Comparison of ENCODE assay signal across 20 mouse cellular contexts in the genomic region with DNA sequence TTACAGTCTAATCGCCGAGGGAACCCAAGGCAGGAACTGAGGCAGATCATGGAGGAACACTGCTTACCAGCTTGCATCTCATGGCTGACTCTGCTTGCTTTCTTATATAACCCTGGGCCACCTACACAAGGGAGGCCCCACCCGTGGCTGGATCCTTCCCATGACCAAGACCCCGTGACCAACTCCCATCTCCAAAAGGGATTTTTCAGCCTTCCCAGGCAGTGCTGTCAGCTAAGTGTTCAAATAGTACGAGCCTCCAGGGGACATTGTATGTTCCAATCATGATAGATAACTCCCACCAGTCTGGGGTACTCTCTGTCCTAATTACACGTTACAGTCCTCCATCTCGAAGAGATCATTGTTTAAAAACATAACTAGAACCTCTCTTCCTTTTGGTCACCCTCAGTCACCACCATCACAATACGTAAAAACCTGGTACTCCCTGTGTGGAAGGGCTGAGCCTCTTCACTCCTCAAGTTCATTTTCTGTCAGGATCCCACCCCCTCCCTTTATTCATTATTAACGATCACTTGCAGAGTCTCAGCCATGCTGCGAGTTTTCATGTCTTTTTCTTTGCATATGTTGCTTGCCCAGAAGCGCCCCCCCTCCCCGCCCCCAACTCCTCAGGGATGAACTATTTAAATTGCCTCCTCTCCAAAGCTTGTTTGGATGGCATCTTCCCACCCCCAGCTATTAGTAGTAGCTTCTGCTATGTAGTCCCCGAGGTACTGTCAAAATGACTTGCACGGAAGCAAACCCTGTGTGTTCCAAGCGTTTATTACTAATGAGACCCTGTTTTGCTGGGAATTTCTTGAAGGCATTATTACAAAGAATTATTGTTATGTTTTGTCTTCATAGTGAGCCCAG.
A peak's percentile ranks its signal among the peaks of the same experiment; 100 is the strongest.
DNase-seq lines count a peak whose midpoint lies in the region; ATAC-seq and TF ChIP-seq lines count a peak whose summit lies in the region.
"Had no signal": no experiment of that assay in that cellular context is flagged by ENCODE, and none has a peak within 500 bp of the region (broad histone marks: within the 10 kb centered on the region; RNA-seq: fewer than 3 reads in every experiment).

No protein-coding gene starts in this region.

- intact Hi-C loops in left cerebral cortex, postnatal 4 days (cut with DNase I): no loop called here

- no peaks in the 10 kb centered on the region for H3K36me3 ChIP-seq in forebrain, embryonic 12.5 days (replicated peaks)
- no peaks in the 10 kb centered on the region for H3K36me3 ChIP-seq in forebrain, embryonic 14.5 days (ENCODE audit: control insufficient read depth, insufficient read depth, low read length)
- H3K36me3 ChIP-seq in MEL (ENCODE audit: control insufficient read depth in 1 of 2, insufficient read depth in 2 of 2, low read length in 2 of 2): no peaks in the 10 kb centered on the region
- H3K36me3 ChIP-seq in hindbrain, embryonic 12.5 days: no peaks in the 10 kb centered on the region
- H3K36me3 ChIP-seq in midbrain, postnatal 0 days (ENCODE audit: insufficient read depth, low read length): no peaks in the 10 kb centered on the region
- H3K36me3 ChIP-seq: embryonic facial prominence, embryonic 15.5 days; limb, embryonic 13.5 days; liver, embryonic 13.5 days had no signal

- H3K27ac ChIP-seq in forebrain, embryonic 12.5 days: no peak overlapping the region
- no peak overlapping the region for H3K27ac ChIP-seq in forebrain, embryonic 14.5 days (ENCODE audit: low read depth, low read length)
- no peak overlapping the region for H3K27ac ChIP-seq in MEL (ENCODE audit: control insufficient read depth, low read depth, low read length)
- peak overlapping the region; percentile 55 for H3K27ac ChIP-seq in hindbrain, embryonic 12.5 days
- no peak overlapping the region for H3K27ac ChIP-seq in midbrain, postnatal 0 days (ENCODE audit: low read depth, low read length)
- H3K27ac ChIP-seq: embryonic facial prominence, embryonic 15.5 days; limb, embryonic 13.5 days; liver, embryonic 13.5 days had no signal

- TF ChIP-seq EP300 in MEL (IDR thresholded peaks at IDR 0.05; ENCODE audit: low read depth in 1 of 2, low read length in 2 of 2): no peak

- H3K9ac ChIP-seq in forebrain, embryonic 12.5 days: no peak overlapping the region
- no peak overlapping the region for H3K9ac ChIP-seq in forebrain, embryonic 14.5 days (ENCODE audit: low read length)
- no peak overlapping the region for H3K9ac ChIP-seq in MEL (ENCODE audit: control insufficient read depth, low read depth, low read length, poor library complexity, severe bottlenecking)
- no peak overlapping the region for H3K9ac ChIP-seq in hindbrain, embryonic 12.5 days
- no peak overlapping the region for H3K9ac ChIP-seq in midbrain, postnatal 0 days (replicated peaks; ENCODE audit: low read length, poor library complexity, severe bottlenecking)
- H3K9ac ChIP-seq: embryonic facial prominence, embryonic 15.5 days; limb, embryonic 13.5 days; liver, embryonic 13.5 days; lung, embryonic 14.5 days had no signal

- ATAC-seq in forebrain, embryonic 12.5 days (ENCODE audit: low FRiP score): 0 out of 2 replicates have a peak, but pooled peaks have one; percentile 23
- ATAC-seq in forebrain, embryonic 14.5 days: no peak
- peak; percentile 68 for ATAC-seq in hindbrain, embryonic 12.5 days (ENCODE audit: low FRiP score)
- ATAC-seq in midbrain, postnatal 0 days (ENCODE audit: low FRiP score): no peak
- ATAC-seq: activated CD4-positive, CD25-positive, alpha-beta regulatory T cell, adult 4 months; CD4-positive, CD25-positive, alpha-beta regulatory T cell, adult 4 months; intestine, embryonic 16.5 days had no signal

- no peak for TF ChIP-seq CTCF in MEL (IDR thresholded peaks at IDR 0.05 in 2 of 3, conservative IDR thresholded peaks at IDR 0.05 in 1 of 3; ENCODE audit: control insufficient read depth in 1 of 3, insufficient read depth in 1 of 3, low read depth in 2 of 3, low read length in 3 of 3, poor library complexity in 1 of 3, severe bottlenecking in 1 of 3)
- no peak for TF ChIP-seq CTCF in midbrain, postnatal 0 days (IDR thresholded peaks at IDR 0.05)

- peaks cover 11% of the 10 kb centered on the region for H3K4me1 ChIP-seq in forebrain, embryonic 12.5 days
- no peaks in the 10 kb centered on the region for H3K4me1 ChIP-seq in forebrain, embryonic 14.5 days (ENCODE audit: control insufficient read depth, insufficient read depth, low read length)
- H3K4me1 ChIP-seq in MEL (ENCODE audit: control insufficient read depth in 1 of 2, insufficient read depth in 2 of 2, low read length in 2 of 2): no peaks in the 10 kb centered on the region
- H3K4me1 ChIP-seq in hindbrain, embryonic 12.5 days: peaks cover 16% of the 10 kb centered on the region
- no peaks in the 10 kb centered on the region for H3K4me1 ChIP-seq in midbrain, postnatal 0 days (ENCODE audit: insufficient read depth, low read length)
- H3K4me1 ChIP-seq: liver, embryonic 13.5 days had no signal

- no peaks in the 10 kb centered on the region for H3K9me3 ChIP-seq in forebrain, embryonic 12.5 days
- H3K9me3 ChIP-seq in forebrain, embryonic 14.5 days (replicated peaks; ENCODE audit: control insufficient read depth, low read length): no peaks in the 10 kb centered on the region
- no peaks in the 10 kb centered on the region for H3K9me3 ChIP-seq in MEL (replicated peaks; ENCODE audit: insufficient read depth, low read length)
- H3K9me3 ChIP-seq in hindbrain, embryonic 12.5 days (replicated peaks): no peaks in the 10 kb centered on the region
- no peaks in the 10 kb centered on the region for H3K9me3 ChIP-seq in midbrain, postnatal 0 days (ENCODE audit: low read length)
- H3K9me3 ChIP-seq: embryonic facial prominence, embryonic 15.5 days; limb, embryonic 13.5 days; liver, embryonic 13.5 days had no signal

- TF ChIP-seq POLR2A in MEL (IDR thresholded peaks at IDR 0.05; ENCODE audit: control insufficient read depth in 1 of 2, insufficient read depth in 1 of 2, low read depth in 1 of 2, low read length in 2 of 2, poor library complexity in 1 of 2): no peak

- H3K4me3 ChIP-seq in forebrain, embryonic 12.5 days (replicated peaks): no peak overlapping the region
- no peak overlapping the region for H3K4me3 ChIP-seq in forebrain, embryonic 14.5 days (ENCODE audit: low read depth, low read length)
- no peak overlapping the region for H3K4me3 ChIP-seq in MEL (ENCODE audit: control insufficient read depth in 1 of 2, insufficient read depth in 1 of 2, low read depth in 2 of 2, low read length in 2 of 2)
- no peak overlapping the region for H3K4me3 ChIP-seq in hindbrain, embryonic 12.5 days
- H3K4me3 ChIP-seq in midbrain, postnatal 0 days (ENCODE audit: low read depth, low read length): no peak overlapping the region
- H3K4me3 ChIP-seq: embryonic facial prominence, embryonic 15.5 days; limb, embryonic 13.5 days; liver, embryonic 13.5 days had no signal

- no peaks in the 10 kb centered on the region for H3K27me3 ChIP-seq in forebrain, embryonic 12.5 days
- H3K27me3 ChIP-seq in forebrain, embryonic 14.5 days (replicated peaks; ENCODE audit: control insufficient read depth, insufficient read depth, low read length): no peaks in the 10 kb centered on the region
- no peaks in the 10 kb centered on the region for H3K27me3 ChIP-seq in MEL (ENCODE audit: control insufficient read depth in 1 of 2, insufficient read depth in 2 of 2, low read length in 2 of 2)
- no peaks in the 10 kb centered on the region for H3K27me3 ChIP-seq in hindbrain, embryonic 12.5 days
- H3K27me3 ChIP-seq in midbrain, postnatal 0 days (ENCODE audit: insufficient read depth, low read length): no peaks in the 10 kb centered on the region
- H3K27me3 ChIP-seq: embryonic facial prominence, embryonic 15.5 days; limb, embryonic 13.5 days; liver, embryonic 13.5 days had no signal

- H3K4me2 ChIP-seq in forebrain, embryonic 12.5 days: no peak overlapping the region
- no peak overlapping the region for H3K4me2 ChIP-seq in forebrain, embryonic 14.5 days (ENCODE audit: low read length)
- no peak overlapping the region for H3K4me2 ChIP-seq in hindbrain, embryonic 12.5 days (replicated peaks)
- no peak overlapping the region for H3K4me2 ChIP-seq in midbrain, postnatal 0 days (ENCODE audit: low read depth, low read length, poor library complexity, severe bottlenecking)
- H3K4me2 ChIP-seq: embryonic facial prominence, embryonic 15.5 days; limb, embryonic 13.5 days; liver, embryonic 13.5 days; lung, embryonic 14.5 days had no signal

- H3K79me2 ChIP-seq in MEL (ENCODE audit: control insufficient read depth, insufficient read depth, low read length, poor library complexity): no peaks in the 10 kb centered on the region

- WGBS in forebrain, embryonic 12.5 days: 71% methylated on average over 15 of the region's 15 CpGs
- WGBS in forebrain, embryonic 14.5 days: 65% methylated on average over 15 of the region's 15 CpGs
- 57% methylated on average over 15 of the region's 15 CpGs for WGBS in hindbrain, embryonic 12.5 days
- 60% methylated on average over 15 of the region's 15 CpGs for WGBS in midbrain, postnatal 0 days

- TF ChIP-seq RAD21 in MEL (IDR thresholded peaks at IDR 0.05; ENCODE audit: low read depth, low read length): no peak

- no peak for DNase-seq in forebrain, embryonic 14.5 days (ENCODE audit: low spot score)
- peak; percentile 19 for DNase-seq in MEL (ENCODE audit: low read depth, low spot score)
- DNase-seq in midbrain, postnatal 0 days (ENCODE audit: low spot score): peak; percentile 22
- no peak for DNase-seq in urinary bladder, postnatal 4 days (ENCODE audit: low spot score in 2 of 2)
- DNase-seq in left cerebral cortex, postnatal 4 days: no peak
- DNase-seq: adrenal gland, postnatal 10 days; cerebellum, adult 11-12 months; cerebellum, postnatal 25 days; heart, postnatal 4 days; liver, embryonic 13.5 days; lung, postnatal 36 days; right cerebral cortex, postnatal 4 days had no signal

TF ChIP-seq in MEL, 35 proteins besides CTCF, POLR2A, EP300 and RAD21:
- no peak for TF ChIP-seq POLR2AphosphoS2 (IDR thresholded peaks at IDR 0.05; ENCODE audit: low read length)

Comparison
In these comparisons a context has a peak if more than half of its experiments do, and no peak if none do; other contexts are left out.
1. ATAC-seq: peak in forebrain, embryonic 12.5 days (single experiment) and hindbrain, embryonic 12.5 days (single experiment); none in forebrain, embryonic 14.5 days (single experiment) and midbrain, postnatal 0 days (single experiment).
2. DNase-seq: peak in MEL (single experiment) and midbrain, postnatal 0 days (single experiment); none in forebrain, embryonic 14.5 days (single experiment), urinary bladder, postnatal 4 days (0 of 2) and left cerebral cortex, postnatal 4 days (single experiment).